Mouse (Mus musculus) spleen, adult 2 months (tissue): ENCODE results near the gene Pak6. TPM values are rescaled to one million over a fixed set of nuclear protein-coding genes. Genes with fewer than 3 reads are reported as not detected.

ENCODE experiments used
- DNase-seq, 2 experiments: peaks; one replicate each; pipeline versions ENCODE4 v3.0.0 to v3.0.0-alpha.2; 2012 to 2021; ENCODE audit warnings: low spot score in 2 of 2, low read depth in 1 of 2
- H3K27ac ChIP-seq: fragments of 200-500 bp; 2 replicates; pipeline ENCODE4 v1.5.1; 2012; ENCODE audit warnings: low read length, inconsistent platforms; ENCODE audit not compliant: insufficient read depth
- H3K27me3 ChIP-seq: fragments of 200-500 bp; 2 replicates; pipeline ENCODE4 v1.6.1; 2012; ENCODE audit warnings: mild to moderate bottlenecking, moderate library complexity, low read length, inconsistent platforms; ENCODE audit not compliant: control insufficient read depth, insufficient read depth
- H3K36me3 ChIP-seq: fragments of 200-500 bp; 2 replicates; pipeline ENCODE4 v1.6.1; 2012; ENCODE audit warnings: mild to moderate bottlenecking, low read length, inconsistent platforms; ENCODE audit not compliant: control insufficient read depth, insufficient read depth
- H3K4me1 ChIP-seq: fragments of 200-500 bp; 2 replicates; pipeline ENCODE4 v1.6.1; 2011; ENCODE audit warnings: inconsistent platforms; ENCODE audit not compliant: control insufficient read depth, insufficient read depth, insufficient read length
- H3K4me3 ChIP-seq: fragments of 200-500 bp; 2 replicates; pipeline ENCODE4 v1.5.1; 2011; ENCODE audit warnings: mild to moderate bottlenecking, inconsistent platforms; ENCODE audit not compliant: insufficient read depth, insufficient read length; ENCODE audit errors: extremely low read depth
- CTCF ChIP-seq: fragments of 200-500 bp; IDR thresholded peaks from 2 replicates; pipeline ENCODE4 v1.5.1; 2011; ENCODE audit warnings: mild to moderate bottlenecking, inconsistent platforms; ENCODE audit not compliant: insufficient read depth, insufficient read length, insufficient replicate concordance; ENCODE audit errors: extremely low read depth
- POLR2A ChIP-seq: fragments of 200-500 bp; IDR thresholded peaks from 2 replicates; pipeline ENCODE4 v1.6.1; 2011; ENCODE audit warnings: low read depth, low read length, inconsistent platforms
- WGBS: fragments of 180-500 bp; shearing (Covaris S2); methylation state at CpG from one replicate; pipeline ENCODE4 v1.1.7; 2018; 5-methylcytosine and 5-hydroxymethylcytosine counted together
- polyA plus RNA-seq: library from polyadenylated mRNA; depleted of rRNA; stranded (reverse); fragments of >200 nt; gene quantifications from 2 replicates; pipeline ENCODE4 v1.2.3, GENCODE M21; 2012

Gene Pak6
- polyA plus RNA-seq, 1 experiment, result 0.33 TPM

DNA sequence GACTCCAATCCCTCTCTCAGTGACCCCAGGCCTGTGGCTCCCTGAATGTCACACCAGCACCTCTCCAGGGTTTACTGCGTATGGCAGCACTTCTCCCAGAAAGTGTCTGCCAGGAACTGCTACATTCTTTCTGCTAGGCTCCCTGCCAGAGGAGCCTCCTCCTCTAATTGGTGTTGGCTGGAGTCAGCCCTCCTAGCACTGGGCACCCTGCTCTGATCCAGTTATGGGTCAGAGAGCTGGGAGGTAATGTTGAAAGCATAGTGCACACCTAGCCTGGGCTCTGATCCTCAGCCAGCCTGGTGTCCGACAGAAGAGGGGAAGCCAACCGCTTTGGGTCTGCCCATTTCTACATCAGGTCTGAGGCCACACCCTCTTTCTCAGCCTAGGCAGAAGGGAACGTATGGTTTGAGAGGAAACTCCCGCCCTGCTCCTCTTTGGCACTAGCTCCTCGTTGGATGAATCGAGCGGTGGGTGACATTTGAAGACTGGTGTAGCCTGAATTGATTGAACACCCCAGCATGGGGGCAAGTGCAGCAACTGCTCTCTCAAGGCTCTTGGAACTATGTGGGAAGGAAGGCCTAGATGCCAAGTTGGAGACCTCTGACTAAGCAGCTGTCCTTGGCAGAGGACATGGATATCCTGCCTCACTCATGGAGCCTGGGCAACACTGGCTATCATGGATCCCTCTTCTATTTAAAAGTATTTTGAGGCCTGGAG is 19.6 kb downstream of the Pak6 start:
- TF ChIP-seq CTCF, result no peak
- TF ChIP-seq POLR2A, result no peak
- no peak for DNase-seq
- WGBS, result 66% methylated on average over 8 of the region's 8 CpGs
- H3K27me3 ChIP-seq, result 0 out of 2 replicates have a peak, but pooled peaks cover under 1% of the 10 kb centered on the region
- H3K36me3 ChIP-seq, result no peaks in the 10 kb centered on the region
- no peak overlapping the region for H3K4me3 ChIP-seq
- H3K4me1 ChIP-seq, result no peaks in the 10 kb centered on the region
- H3K27ac ChIP-seq, result no peak overlapping the region

DNA sequence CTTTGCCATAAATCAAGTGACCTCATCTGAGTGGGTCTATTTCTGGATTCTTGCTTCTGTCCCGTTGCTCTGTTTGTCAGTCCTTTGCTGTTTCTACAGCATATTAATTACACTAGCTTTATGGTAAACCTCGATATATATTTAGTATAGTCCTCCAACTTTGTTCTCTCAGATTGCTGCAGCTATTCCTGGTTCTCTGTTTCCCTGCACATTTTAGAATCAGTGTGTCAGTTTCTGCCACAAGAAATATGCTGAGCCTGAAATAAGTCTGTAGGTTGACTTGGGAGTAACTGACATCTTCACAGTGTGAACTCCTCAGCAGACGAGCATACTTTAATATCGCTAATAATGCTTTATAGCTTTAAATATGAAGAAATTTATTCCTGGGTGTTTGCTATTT is 22.0 kb downstream of the Pak6 start:
- 81% methylated on average over 4 of the region's 4 CpGs for WGBS

DNA sequence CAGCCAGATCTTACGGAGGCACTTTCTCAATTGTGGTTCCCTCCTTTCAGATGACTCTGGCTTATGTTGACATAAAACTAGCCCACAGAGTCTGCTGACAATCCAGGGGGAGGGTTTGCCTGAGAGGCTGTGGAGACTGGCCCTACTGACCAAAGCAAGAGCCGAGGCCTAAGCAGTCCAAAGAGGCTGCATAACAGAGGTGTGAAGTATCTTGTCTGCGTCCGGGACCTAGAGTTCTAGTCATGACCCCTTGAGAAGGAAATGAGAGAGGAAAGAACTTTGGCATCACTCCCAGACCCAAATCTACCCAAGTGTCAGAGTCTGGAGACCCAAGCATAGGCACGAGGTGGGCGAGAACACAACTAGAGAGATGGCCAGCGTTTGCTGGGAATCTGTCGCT is 23.6 kb downstream of the Pak6 start:
- no peak overlapping the region for H3K4me3 ChIP-seq
- no peaks in the 10 kb centered on the region for H3K36me3 ChIP-seq
- H3K27me3 ChIP-seq, result no peaks in the 10 kb centered on the region
- TF ChIP-seq CTCF (no peak), POLR2A (no peak)
- H3K27ac ChIP-seq, result no peak overlapping the region
- 71% methylated on average over 8 of the region's 8 CpGs for WGBS
- no peak for DNase-seq
- H3K4me1 ChIP-seq, result no peaks in the 10 kb centered on the region

More for the DNA sequence above, 22.0 kb downstream of the Pak6 start:
- H3K36me3 ChIP-seq, result no peaks in the 10 kb centered on the region
- TF ChIP-seq CTCF (no peak), POLR2A (no peak)
- no peak overlapping the region for H3K4me3 ChIP-seq
- H3K4me1 ChIP-seq, result no peaks in the 10 kb centered on the region
- no peak overlapping the region for H3K27ac ChIP-seq
- no peak for DNase-seq
- no peaks in the 10 kb centered on the region for H3K27me3 ChIP-seq

DNA sequence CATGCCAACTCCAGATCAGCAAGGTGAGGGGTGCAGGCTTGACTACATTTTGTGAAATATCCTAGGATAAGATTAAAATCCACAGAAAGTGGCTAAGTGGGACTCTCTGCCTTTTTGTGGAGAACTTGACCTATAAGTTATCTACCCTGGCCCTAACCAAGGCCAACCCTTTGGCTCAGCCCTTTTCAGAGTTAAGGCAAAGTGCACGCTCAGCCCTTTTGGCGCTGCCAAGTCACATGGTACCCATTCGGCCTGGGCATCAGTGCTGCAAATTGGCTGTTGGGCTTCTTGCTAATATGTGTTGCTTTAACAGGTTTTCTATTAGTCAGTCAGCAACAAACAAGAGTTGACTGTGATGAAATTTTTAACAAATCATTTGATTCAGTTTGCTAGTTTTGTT is 24.7 kb downstream of the Pak6 start:
- DNase-seq, result no peak
- H3K4me1 ChIP-seq, result no peaks in the 10 kb centered on the region
- 89% methylated on average over 3 of the region's 3 CpGs for WGBS
- no peaks in the 10 kb centered on the region for H3K36me3 ChIP-seq
- no peak overlapping the region for H3K4me3 ChIP-seq
- H3K27me3 ChIP-seq, result no peaks in the 10 kb centered on the region
- H3K27ac ChIP-seq, result no peak overlapping the region
- TF ChIP-seq POLR2A (no peak), CTCF (no peak)

DNA sequence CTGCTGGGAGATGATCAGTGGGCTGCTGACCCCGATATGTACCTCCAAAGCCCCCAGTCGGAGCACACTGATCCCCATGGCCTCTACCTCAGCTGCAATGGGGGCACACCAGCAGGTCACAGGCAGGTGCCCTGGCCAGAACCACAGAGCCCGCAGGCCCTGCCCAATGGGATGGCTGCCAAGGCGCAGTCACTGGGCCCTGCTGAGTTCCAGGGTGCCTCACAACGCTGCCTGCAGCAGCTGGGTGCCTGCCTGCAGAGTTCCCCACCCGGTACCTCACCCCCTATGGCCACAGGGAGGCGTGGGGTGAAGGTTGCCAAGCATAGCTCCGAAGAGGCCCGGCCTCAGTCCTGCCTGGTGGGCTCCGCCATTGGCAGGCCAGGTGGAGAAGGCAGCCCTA is 26.8 kb downstream of the Pak6 start:
- H3K27ac ChIP-seq, result no peak overlapping the region
- TF ChIP-seq CTCF, result no peak
- no peak for TF ChIP-seq POLR2A
- 68% methylated on average over 10 of the region's 10 CpGs for WGBS
- H3K4me3 ChIP-seq, result no peak overlapping the region
- no peaks in the 10 kb centered on the region for H3K27me3 ChIP-seq
- no peak for DNase-seq
- H3K4me1 ChIP-seq, result no peaks in the 10 kb centered on the region
- no peaks in the 10 kb centered on the region for H3K36me3 ChIP-seq

DNA sequence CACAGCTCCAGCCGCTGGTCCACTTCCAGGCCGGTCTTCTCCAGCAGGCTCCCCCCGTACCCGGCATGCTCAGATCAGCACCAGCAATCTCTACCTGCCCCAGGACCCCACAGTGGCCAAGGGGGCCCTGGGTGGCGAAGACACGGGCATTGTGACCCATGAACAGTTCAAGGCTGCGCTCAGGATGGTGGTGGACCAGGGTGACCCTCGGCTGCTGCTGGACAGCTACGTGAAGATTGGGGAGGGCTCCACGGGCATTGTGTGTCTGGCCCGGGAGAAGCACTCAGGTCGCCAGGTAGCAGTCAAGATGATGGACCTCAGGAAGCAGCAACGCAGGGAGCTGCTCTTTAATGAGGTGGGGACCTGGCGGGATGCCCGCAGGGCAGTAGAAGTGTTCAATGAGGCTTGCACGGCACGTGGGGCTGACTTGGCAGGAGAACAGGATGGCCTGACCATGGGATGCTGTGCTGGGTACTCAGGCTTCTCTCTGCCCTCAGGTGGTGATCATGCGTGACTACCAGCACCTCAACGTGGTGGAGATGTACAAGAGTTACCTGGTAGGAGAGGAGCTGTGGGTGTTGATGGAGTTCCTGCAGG is 30.4 kb downstream of the Pak6 start:
- no peaks in the 10 kb centered on the region for H3K36me3 ChIP-seq
- no peak for TF ChIP-seq POLR2A
- no peak for TF ChIP-seq CTCF

DNA sequence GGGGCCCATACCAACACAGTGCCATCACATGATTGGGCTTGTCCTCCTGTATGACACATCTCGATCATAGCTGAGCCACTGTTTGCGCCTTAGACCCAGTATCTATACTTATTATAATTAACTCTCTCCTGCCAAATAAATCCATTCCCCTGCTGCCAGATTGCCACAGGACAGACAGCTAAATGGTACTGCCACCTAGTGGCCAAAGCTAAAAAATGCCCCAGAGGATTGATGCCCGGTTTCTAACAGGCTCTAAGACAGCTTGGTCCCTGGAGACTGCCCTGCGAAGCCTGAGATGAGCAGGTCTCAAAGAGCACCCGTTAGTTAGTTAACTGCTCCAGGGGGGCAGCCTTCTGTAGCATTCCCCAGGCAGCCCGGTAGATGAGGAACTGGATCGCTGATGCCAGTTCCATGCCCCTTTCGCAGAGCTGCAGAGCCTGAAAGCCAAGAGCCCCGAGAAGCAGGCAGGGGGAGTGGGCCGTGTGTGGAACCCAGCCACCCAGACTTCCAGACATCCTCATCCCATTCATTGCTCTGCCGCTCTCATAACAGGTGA is 32.7 kb downstream of the Pak6 start:
- H3K4me3 ChIP-seq, result no peak overlapping the region
- no peaks in the 10 kb centered on the region; the same call in 1 of the 2 replicates for H3K4me1 ChIP-seq
- WGBS, result 31% methylated on average over 11 of the region's 11 CpGs
- no peak for TF ChIP-seq POLR2A
- peak; percentile 58; the same call in 1 of the 2 replicates for TF ChIP-seq CTCF
- no peaks in the 10 kb centered on the region for H3K36me3 ChIP-seq
- H3K27ac ChIP-seq, result no peak overlapping the region
- DNase-seq, result peak; percentile 51 to 56
- H3K27me3 ChIP-seq, result no peaks in the 10 kb centered on the region

More for the DNA sequence above, 30.4 kb downstream of the Pak6 start:
- no peaks in the 10 kb centered on the region for H3K27me3 ChIP-seq
- no peak for DNase-seq
- WGBS, result 87% methylated on average over 19 of the region's 19 CpGs
- no peak overlapping the region for H3K27ac ChIP-seq
- no peak overlapping the region for H3K4me3 ChIP-seq
- H3K4me1 ChIP-seq, result no peaks in the 10 kb centered on the region; the same call in 1 of the 2 replicates
